Mouse (Mus musculus) hematopoietic multipotent progenitor cell, adult 10-12 weeks (in vitro differentiated cells): ENCODE results near the gene Txnrd3. TPM values are rescaled to one million over a fixed set of nuclear protein-coding genes. Genes with fewer than 3 reads are reported as not detected.

Experiments used
- polyA plus RNA-seq: library from polyadenylated mRNA; stranded (reverse); fragments of >175 nt; gene quantifications from 2 replicates; pipeline ENCODE4 v1.2.3, GENCODE M21; 2012; ENCODE audit warnings: low replicate concordance

Txnrd3 gene
- polyA plus RNA-seq, result 2.3 and 2.5 TPM in 2 replicates

DNA sequence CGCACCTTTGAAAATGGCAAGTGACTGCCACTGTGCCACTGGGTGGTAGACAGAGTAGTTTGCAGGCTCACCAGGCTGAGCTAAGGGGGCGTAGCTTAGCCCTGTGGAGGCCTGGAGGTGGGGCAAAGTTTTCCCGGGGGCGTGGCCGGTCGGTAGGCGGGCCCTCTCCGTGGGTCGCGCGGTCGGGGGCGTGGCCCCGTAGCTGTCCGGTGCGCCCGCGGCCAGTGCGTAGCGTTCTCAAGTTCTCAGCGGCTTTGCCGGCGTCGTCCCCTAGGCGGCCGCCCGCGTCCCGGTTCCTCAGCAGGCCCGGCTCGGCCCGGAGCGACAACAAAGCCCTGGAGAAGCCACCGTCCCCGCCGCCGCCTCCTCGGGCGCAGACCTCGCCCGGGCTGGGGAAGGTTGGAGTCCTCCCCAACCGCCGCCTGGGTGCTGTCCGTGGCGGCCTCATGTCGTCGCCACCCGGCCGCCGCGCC, at the start of gene Txnrd3:
TSS of gene Txnrd3 (plus strand) at position 191 of the 473 bp plus-strand sequence.

DNA sequence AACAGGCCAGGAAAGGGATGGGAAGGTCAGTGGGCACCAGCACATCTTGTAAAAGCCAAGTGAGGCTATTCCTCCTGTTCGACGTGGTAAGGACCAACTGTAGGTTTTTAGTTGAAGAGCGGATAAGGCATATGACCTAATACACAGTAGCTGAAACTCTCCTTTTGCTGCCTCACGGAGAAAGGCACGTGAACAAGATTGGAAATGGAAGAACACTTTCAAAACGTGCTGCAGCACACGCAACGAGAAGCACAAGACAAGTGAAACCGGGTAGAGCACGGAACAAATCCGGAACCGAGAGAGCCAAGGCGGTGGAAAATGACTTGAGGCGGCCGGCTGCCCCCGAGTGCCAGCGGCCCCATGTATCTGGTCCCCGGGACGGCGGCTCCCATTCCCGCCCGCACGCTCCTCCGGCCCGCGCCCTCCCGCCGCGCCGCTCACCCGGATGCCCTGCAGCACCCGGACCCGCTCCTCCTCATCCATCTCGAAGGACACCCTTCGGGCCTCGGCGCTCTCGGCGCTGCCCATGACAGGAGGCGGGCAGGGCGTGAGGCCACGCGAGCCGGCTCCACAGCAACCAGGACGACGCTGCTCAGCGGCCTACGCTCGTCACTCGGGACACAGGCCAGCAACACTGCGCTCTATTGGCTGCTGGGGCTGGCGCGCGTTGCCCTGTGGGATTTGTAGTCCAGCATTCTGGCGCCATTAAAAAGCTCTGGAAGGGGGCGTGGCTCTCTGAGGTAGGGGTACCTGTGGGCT, 48.6 kb upstream of the Txnrd3 start, which contains the start of gene Chchd6:
TSS of gene Chchd6 (minus strand) at position 635 of the 759 bp plus-strand sequence.

DNA sequence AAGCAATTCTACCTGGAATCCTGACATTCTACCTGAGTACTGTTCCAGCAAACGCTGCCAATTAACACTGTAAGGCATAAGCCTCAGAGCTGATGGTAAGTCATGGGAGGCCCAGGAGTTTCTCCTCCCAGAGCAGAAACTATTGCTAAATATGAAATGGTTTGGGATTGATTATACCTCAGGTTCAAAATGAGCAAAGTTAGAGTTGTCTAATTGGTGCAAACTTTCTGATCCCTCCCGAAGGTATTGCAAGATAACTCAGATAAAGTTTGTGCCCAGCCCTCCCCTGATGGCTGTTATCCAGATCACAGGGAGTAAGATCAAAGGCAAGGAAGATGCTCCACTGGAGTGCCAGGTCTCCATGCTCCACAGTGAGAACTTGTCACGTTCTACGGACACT, 63.5 kb downstream of the Txnrd3 start, which contains the start of gene Vmn1r40:
TSS of gene Vmn1r40 (plus strand) at position 301 of the 400 bp plus-strand sequence.

Other genes with a start within 250 kb of the Txnrd3 start
- gene Chchd6, start 48.3 kb upstream of the Txnrd3 start, polyA plus RNA-seq, result 6.3 and 10.2 TPM in 2 replicates
- gene Vmn1r40, start 63.6 kb downstream of the Txnrd3 start, polyA plus RNA-seq, result not detected in 2 replicates
- not detected in 2 replicates for gene Vmn1r41, start 96.8 kb downstream of the Txnrd3 start, polyA plus RNA-seq
- gene Vmn1r42, start 232.4 kb downstream of the Txnrd3 start, polyA plus RNA-seq, result not detected in 2 replicates
- not detected in 2 replicates for gene Vmn1r43, start 232.4 kb downstream of the Txnrd3 start, polyA plus RNA-seq
- gene Vmn1r44, start 239.7 kb downstream of the Txnrd3 start, polyA plus RNA-seq, result not detected in 2 replicates